Mouse (Mus musculus) olfactory bulb, adult 2 months (tissue): ENCODE data around the gene Rps6kl1.

ENCODE experiments used
- CTCF ChIP-seq: fragments of 200-500 bp; IDR thresholded peaks from 2 replicates; pipeline ENCODE4 v1.5.1; 2012; ENCODE audit warnings: low read depth, mild to moderate bottlenecking, low read length, moderate library complexity; ENCODE audit not compliant: insufficient read depth
- POLR2A ChIP-seq: fragments of 200-500 bp; IDR thresholded peaks from 2 replicates; pipeline ENCODE4 v1.6.1; 2012; ENCODE audit warnings: mild to moderate bottlenecking, low read depth, low read length, moderate library complexity; ENCODE audit not compliant: insufficient read depth

DNA sequence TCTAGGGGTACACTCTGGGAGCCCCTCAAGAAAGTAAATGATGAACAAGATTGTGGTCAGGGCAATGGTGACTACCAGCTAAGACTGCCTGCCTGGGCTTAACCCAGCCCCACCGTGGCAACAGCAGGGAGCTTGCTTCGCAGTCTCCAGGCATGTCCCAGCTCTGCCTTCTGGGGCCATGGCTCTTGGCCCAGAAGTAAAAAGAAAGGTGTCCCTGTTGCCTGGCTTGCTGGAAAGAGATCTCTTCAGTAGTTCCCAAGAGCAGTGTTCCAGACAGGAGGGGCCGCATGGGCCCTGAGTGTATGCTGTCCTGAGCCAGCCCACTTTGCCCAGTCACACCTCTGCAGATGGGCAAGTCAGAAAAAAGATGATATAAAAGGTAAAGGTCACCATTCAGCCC is 18.8 kb upstream of the Rps6kl1 start:
- TF ChIP-seq CTCF, result no peak
- no peak for TF ChIP-seq POLR2A
